Mouse (Mus musculus) stomach, embryonic 15.5 days (tissue): ENCODE measurements around the gene Zbtb34. TPM values are rescaled to one million over a fixed set of nuclear protein-coding genes. Genes with fewer than 3 reads are reported as not detected.

Source experiments
- ATAC-seq: fragments of 200-750 bp; cut with Nextera tagmentation; 2 replicates; pipeline ENCODE4 v1.8.0; 2017; ENCODE audit warnings: low read depth, moderate number of reproducible peaks, moderate TSS enrichment; ENCODE audit not compliant: insufficient read depth, low FRiP score
- H3K27ac ChIP-seq: fragments of 300-500 bp; sonication (generic); 2 replicates; pipeline ENCODE4 v1.5.1; 2015; ENCODE audit warnings: mild to moderate bottlenecking, inconsistent platforms
- H3K27me3 ChIP-seq: fragments of 300-500 bp; sonication (generic); replicated peaks from 2 replicates; pipeline ENCODE4 v1.6.1; 2015; ENCODE audit warnings: inconsistent platforms
- H3K36me3 ChIP-seq: fragments of 300-500 bp; sonication (generic); 2 replicates; pipeline ENCODE4 v1.6.1; 2015; ENCODE audit warnings: inconsistent platforms
- H3K4me1 ChIP-seq: fragments of 300-500 bp; sonication (generic); 2 replicates; pipeline ENCODE4 v1.6.1; 2015; ENCODE audit warnings: inconsistent platforms
- H3K4me2 ChIP-seq: fragments of 300-500 bp; sonication (generic); 2 replicates; pipeline ENCODE4 v1.6.1; 2015; ENCODE audit warnings: mild to moderate bottlenecking, inconsistent platforms
- H3K4me3 ChIP-seq: fragments of 300-500 bp; sonication (generic); replicated peaks from 2 replicates; pipeline ENCODE4 v1.5.1; 2015; ENCODE audit warnings: inconsistent platforms
- H3K9ac ChIP-seq: fragments of 300-500 bp; sonication (generic); 2 replicates; pipeline ENCODE4 v1.6.1; 2015; ENCODE audit warnings: inconsistent platforms
- H3K9me3 ChIP-seq: fragments of 300-500 bp; sonication (generic); 2 replicates; pipeline ENCODE4 v1.6.1; 2016; ENCODE audit warnings: inconsistent platforms
- WGBS: fragments of 180-500 bp; shearing (Covaris S2); methylation state at CpG from one replicate; pipeline ENCODE4 v1.1.7; 2015; 5-methylcytosine and 5-hydroxymethylcytosine counted together
- polyA plus RNA-seq: library from polyadenylated mRNA; unstranded; fragments of >200 nt; fragmentation: Nextera tagmentation; extraction: Ambion mirVana; gene quantifications from 2 replicates; pipeline ENCODE4 v1.2.1, GENCODE M21; 2015

Zbtb34 gene
- polyA plus RNA-seq, 1 experiment from 2014 or later = 5.4 TPM

DNA sequence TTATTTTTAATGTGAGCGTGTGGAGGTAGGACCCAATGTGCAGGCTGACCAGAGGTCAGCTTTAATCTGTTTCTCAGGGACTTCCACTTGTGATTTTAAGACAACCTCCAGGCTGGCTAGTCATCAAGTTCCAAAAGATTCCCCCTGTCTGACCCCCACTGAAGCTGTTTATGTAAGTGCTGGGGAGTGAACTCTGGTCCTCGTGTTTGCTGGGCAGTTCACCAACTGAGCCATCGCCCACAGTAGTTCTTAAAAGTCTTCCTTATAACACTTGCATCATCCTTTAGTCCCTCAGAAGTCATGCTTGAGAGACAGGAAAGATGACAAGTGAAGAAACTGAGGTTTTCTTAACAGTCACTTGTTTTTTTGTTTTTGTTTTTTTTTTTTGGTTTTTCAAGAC, 25.6 kb upstream of the Zbtb34 start:
- H3K27ac ChIP-seq = no peak overlapping the region
- no peaks in the 10 kb centered on the region for H3K4me1 ChIP-seq
- H3K9me3 ChIP-seq = no peaks in the 10 kb centered on the region
- H3K4me2 ChIP-seq = no peak overlapping the region
- 71% methylated on average over 3 of the region's 3 CpGs for WGBS
- peaks cover 27% of the 10 kb centered on the region for H3K36me3 ChIP-seq
- H3K9ac ChIP-seq = no peak overlapping the region
- H3K4me3 ChIP-seq = no peak overlapping the region
- H3K27me3 ChIP-seq = no peaks in the 10 kb centered on the region
- no peak for ATAC-seq

- H3K4me1 ChIP-seq = no peaks in the 10 kb centered on the region
- no peak for ATAC-seq
- WGBS = 86% methylated on average over 5 of the region's 5 CpGs
Observed at GRCm38 (mm10) chr2:33456242-33456641, 25.1 kb upstream of the Zbtb34 start.

DNA sequence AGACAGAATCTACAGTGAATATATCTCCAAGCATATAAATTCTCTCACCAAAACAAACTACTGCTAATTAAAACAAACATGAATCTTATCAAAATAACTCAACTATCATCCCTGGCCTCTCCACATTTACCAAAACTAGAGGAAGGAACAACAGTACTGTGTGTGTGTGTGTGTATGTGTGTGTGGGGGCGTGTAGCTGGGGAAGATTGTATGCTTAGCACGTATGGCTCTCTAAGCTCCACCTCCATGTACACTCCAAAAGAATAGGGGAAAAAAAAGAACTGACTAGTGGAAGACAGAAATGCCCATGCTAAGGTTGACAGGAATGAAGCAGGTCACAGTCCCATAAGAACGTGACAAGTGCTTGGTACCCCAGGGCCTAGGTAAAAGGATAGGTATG, 24.2 kb upstream of the Zbtb34 start:
- 74% methylated on average over 3 of the region's 3 CpGs for WGBS
- no peak overlapping the region for H3K4me3 ChIP-seq
- no peaks in the 10 kb centered on the region for H3K9me3 ChIP-seq
- no peak overlapping the region for H3K27ac ChIP-seq
- peaks cover 21% of the 10 kb centered on the region for H3K36me3 ChIP-seq
- no peak for ATAC-seq
- H3K4me2 ChIP-seq = no peak overlapping the region
- H3K9ac ChIP-seq = no peak overlapping the region
- H3K4me1 ChIP-seq = no peaks in the 10 kb centered on the region
- H3K27me3 ChIP-seq = no peaks in the 10 kb centered on the region

More at GRCm38 (mm10) chr2:33456242-33456641, 25.1 kb upstream of the Zbtb34 start:
- H3K9ac ChIP-seq = no peak overlapping the region
- H3K4me2 ChIP-seq = no peak overlapping the region
- no peaks in the 10 kb centered on the region for H3K9me3 ChIP-seq
- peaks cover 22% of the 10 kb centered on the region for H3K36me3 ChIP-seq
- H3K27ac ChIP-seq = no peak overlapping the region
- no peak overlapping the region for H3K4me3 ChIP-seq
- no peaks in the 10 kb centered on the region for H3K27me3 ChIP-seq

DNA sequence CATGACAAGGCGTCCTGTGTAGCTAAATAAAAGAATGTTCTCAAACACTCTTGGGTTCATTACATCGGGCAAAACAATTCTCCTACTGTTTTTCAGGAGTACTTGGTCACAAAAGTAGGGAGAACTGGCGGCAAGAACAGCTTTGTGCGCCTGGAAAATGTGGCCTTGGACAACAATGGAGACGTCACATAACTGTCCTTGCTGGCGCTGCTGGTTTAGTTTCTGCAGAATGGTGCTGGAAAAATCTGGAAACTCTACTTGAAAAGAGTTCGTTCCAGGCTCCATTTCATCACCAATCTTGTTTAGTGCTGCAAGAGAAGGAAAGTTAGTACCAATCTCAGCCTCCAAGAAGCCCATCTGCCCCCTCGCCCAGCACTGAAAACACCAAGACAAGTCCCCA, 23.7 kb upstream of the Zbtb34 start:
- Histone ChIP-seq H3K9ac (no peak overlapping the region), H3K27ac (no peak overlapping the region), H3K36me3 (peaks cover 21% of the 10 kb centered on the region), H3K4me2 (no peak overlapping the region), H3K4me1 (no peaks in the 10 kb centered on the region), H3K9me3 (no peaks in the 10 kb centered on the region), H3K27me3 (no peaks in the 10 kb centered on the region), H3K4me3 (no peak overlapping the region)
- 85% methylated on average over 8 of the region's 8 CpGs for WGBS
- no peak for ATAC-seq

DNA sequence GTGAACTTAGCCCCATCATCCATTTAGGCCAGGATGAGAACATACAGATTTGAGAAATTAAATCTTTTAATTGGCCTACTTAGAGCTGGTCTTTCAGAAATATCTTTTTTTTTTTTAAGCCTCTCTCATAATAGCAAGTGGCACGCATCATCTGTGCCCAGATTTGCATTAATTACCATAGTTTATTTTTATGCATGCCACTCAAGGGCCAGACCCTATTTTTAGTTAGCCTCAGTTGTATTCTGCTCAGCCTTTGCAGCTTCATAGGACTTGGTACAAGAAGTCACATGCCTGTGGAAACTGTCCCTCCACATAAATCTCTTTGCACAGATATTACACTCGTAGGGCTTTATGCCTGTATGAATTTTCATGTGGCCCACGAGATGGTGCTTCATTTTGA, 22.4 kb upstream of the Zbtb34 start:
- no peaks in the 10 kb centered on the region for H3K27me3 ChIP-seq
- H3K4me2 ChIP-seq = no peak overlapping the region
- ATAC-seq = no peak
- no peak overlapping the region for H3K9ac ChIP-seq
- no peaks in the 10 kb centered on the region for H3K4me1 ChIP-seq
- no peaks in the 10 kb centered on the region for H3K9me3 ChIP-seq
- H3K27ac ChIP-seq = no peak overlapping the region
- 88% methylated on average over 3 of the region's 3 CpGs for WGBS
- peaks cover 21% of the 10 kb centered on the region for H3K36me3 ChIP-seq
- no peak overlapping the region for H3K4me3 ChIP-seq

GRCm38 (mm10) chr2:33452721-33453120, 21.6 kb upstream of the Zbtb34 start:
- Histone ChIP-seq H3K4me1 (no peaks in the 10 kb centered on the region), H3K27ac (no peak overlapping the region), H3K27me3 (no peaks in the 10 kb centered on the region), H3K9me3 (no peaks in the 10 kb centered on the region), H3K9ac (no peak overlapping the region), H3K36me3 (peaks cover 21% of the 10 kb centered on the region), H3K4me2 (no peak overlapping the region), H3K4me3 (no peak overlapping the region)
- WGBS = 88% methylated on average over 5 of the region's 5 CpGs
- ATAC-seq = no peak

- Histone ChIP-seq H3K27me3 (no peaks in the 10 kb centered on the region), H3K9me3 (no peaks in the 10 kb centered on the region), H3K4me2 (no peak overlapping the region), H3K36me3 (peaks cover 21% of the 10 kb centered on the region), H3K4me3 (no peak overlapping the region), H3K27ac (no peak overlapping the region; the same call in 1 of the 2 replicates), H3K4me1 (no peaks in the 10 kb centered on the region), H3K9ac (no peak overlapping the region)
- 41% methylated on average over 4 of the region's 4 CpGs for WGBS
- 0 out of 2 replicates have a peak, but pooled peaks have one; percentile 60 for ATAC-seq
Observed at GRCm38 (mm10) chr2:33452140-33452539, 21.0 kb upstream of the Zbtb34 start.

- H3K9me3 ChIP-seq = no peaks in the 10 kb centered on the region
- no peaks in the 10 kb centered on the region for H3K4me1 ChIP-seq
- ATAC-seq = no peak
- no peak overlapping the region for H3K4me2 ChIP-seq
- no peaks in the 10 kb centered on the region for H3K27me3 ChIP-seq
- no peak overlapping the region for H3K4me3 ChIP-seq
- 83% methylated on average over 11 of the region's 11 CpGs for WGBS
- peaks cover 20% of the 10 kb centered on the region for H3K36me3 ChIP-seq
- H3K27ac ChIP-seq = no peak overlapping the region
- no peak overlapping the region for H3K9ac ChIP-seq
Observed at GRCm38 (mm10) chr2:33451038-33451978, 20.2 kb upstream of the Zbtb34 start.

GRCm38 (mm10) chr2:33449119-33449873, 18.2 kb upstream of the Zbtb34 start:
- Histone ChIP-seq H3K36me3 (peaks cover 9% of the 10 kb centered on the region), H3K27ac (no peak overlapping the region), H3K4me2 (no peak overlapping the region), H3K9me3 (no peaks in the 10 kb centered on the region), H3K27me3 (no peaks in the 10 kb centered on the region), H3K4me1 (0 out of 2 replicates have a peak, but pooled peaks cover 3% of the 10 kb centered on the region), H3K9ac (no peak overlapping the region), H3K4me3 (no peak overlapping the region)
- 90% methylated on average over 22 of the region's 22 CpGs for WGBS
- no peak for ATAC-seq

- no peak overlapping the region for H3K4me2 ChIP-seq
- no peaks in the 10 kb centered on the region for H3K27me3 ChIP-seq
- H3K4me1 ChIP-seq = 0 out of 2 replicates have a peak, but pooled peaks cover 3% of the 10 kb centered on the region
- no peak overlapping the region for H3K27ac ChIP-seq
- H3K9ac ChIP-seq = no peak overlapping the region
- H3K4me3 ChIP-seq = no peak overlapping the region
- WGBS = 50% methylated on average over 1 of the region's 1 CpGs
- H3K9me3 ChIP-seq = no peaks in the 10 kb centered on the region
- no peaks in the 10 kb centered on the region; the same call in 1 of the 2 replicates for H3K36me3 ChIP-seq
- no peak for ATAC-seq
Observed at GRCm38 (mm10) chr2:33446796-33447195, 15.7 kb upstream of the Zbtb34 start.

GRCm38 (mm10) chr2:33445741-33446140, 14.6 kb upstream of the Zbtb34 start:
- Histone ChIP-seq H3K36me3 (no peaks in the 10 kb centered on the region; the same call in 1 of the 2 replicates), H3K4me1 (0 out of 2 replicates have a peak, but pooled peaks cover 3% of the 10 kb centered on the region), H3K27me3 (no peaks in the 10 kb centered on the region), H3K4me2 (no peak overlapping the region), H3K27ac (no peak overlapping the region), H3K9me3 (no peaks in the 10 kb centered on the region), H3K4me3 (no peak overlapping the region), H3K9ac (no peak overlapping the region)
- 91% methylated on average over 5 of the region's 5 CpGs for WGBS
- ATAC-seq = no peak

GRCm38 (mm10) chr2:33444862-33445261, 13.7 kb upstream of the Zbtb34 start:
- Histone ChIP-seq H3K9me3 (no peaks in the 10 kb centered on the region), H3K27me3 (no peaks in the 10 kb centered on the region), H3K4me1 (0 out of 2 replicates have a peak, but pooled peaks cover 4% of the 10 kb centered on the region), H3K27ac (no peak overlapping the region), H3K4me2 (no peak overlapping the region), H3K36me3 (no peaks in the 10 kb centered on the region; the same call in 1 of the 2 replicates), H3K4me3 (no peak overlapping the region), H3K9ac (no peak overlapping the region)
- ATAC-seq = no peak
